Mouse (Mus musculus) left cerebral cortex, postnatal 4 days (tissue): ENCODE results near the gene Zfp644. TPM values are rescaled to one million over a fixed set of nuclear protein-coding genes. Genes with fewer than 3 reads are reported as not detected.
A peak's percentile ranks its signal among the peaks of the same experiment; 100 is the strongest.
"Not testable (repeated sequence)": the region's sequence is repeated elsewhere in the genome, so short reads cannot be mapped to it uniquely, and the experiment has no call there.

Source experiments
- DNase-seq: peaks from one replicate; pipeline ENCODE4 v3.0.0-alpha.2; 2022
- intact Hi-C: fragments of 180-260 bp; cut with DNase I; formaldehyde crosslinking; loops from one replicate; pipeline ENCODE4 v1.15.1; 2025
- total RNA-seq, 2 experiments: library from RNA; stranded (reverse); gene quantifications; 2 replicates each; pipeline ENCODE4 v1.2.3; 2021

Gene Zfp644
- 100 to 1,000 TPM; 106 to 109 TPM for total RNA-seq

GRCm38 (mm10) chr5:106696396-106697337 is at the start of gene Zfp644:
Gene Zfp644 (minus strand): TSS chr5:106697287.
- DNase-seq = peak; percentile 93
- intact Hi-C loops = no loop called here

GRCm38 (mm10) chr5:106739716-106740115 is 42.6 kb upstream of the Zfp644 start:
- intact Hi-C loops = no loop called here
- no peak for DNase-seq

GRCm38 (mm10) chr5:106723487-106723886 is 26.4 kb upstream of the Zfp644 start:
- no peak for DNase-seq
- intact Hi-C loops = no loop called here

GRCm38 (mm10) chr5:106722771-106723170 is 25.7 kb upstream of the Zfp644 start:
- no peak for DNase-seq
- intact Hi-C loops = no loop called here

DNA sequence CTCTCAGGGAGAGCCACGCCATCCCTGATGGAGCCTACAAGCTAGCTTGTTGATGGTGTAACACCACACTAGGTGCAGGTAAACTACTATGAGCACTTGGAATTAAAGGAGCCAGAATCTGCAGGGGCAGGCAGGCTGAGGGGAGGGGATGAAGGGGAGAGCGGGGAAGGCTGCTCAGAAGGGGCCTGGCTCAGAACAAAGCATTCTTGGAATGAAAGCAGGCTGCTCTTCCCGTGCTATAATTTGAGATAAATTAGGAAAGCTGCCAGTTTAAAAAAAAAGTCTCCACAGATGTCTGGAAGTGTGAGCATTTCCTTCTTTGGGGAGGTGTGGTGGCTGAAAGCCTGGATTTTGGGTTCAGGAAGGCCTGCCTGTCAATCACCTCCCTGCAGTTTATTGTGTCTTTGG is 14.8 kb upstream of the Zfp644 start:
- DNase-seq = no peak
- intact Hi-C loops = no loop called here

- no peak for DNase-seq
- intact Hi-C loops = no loop called here
Observed at GRCm38 (mm10) chr5:106711220-106711726, 14.2 kb upstream of the Zfp644 start.

GRCm38 (mm10) chr5:106710611-106711010 is 13.5 kb upstream of the Zfp644 start:
- DNase-seq = no peak
- intact Hi-C loops = no loop called here

DNA sequence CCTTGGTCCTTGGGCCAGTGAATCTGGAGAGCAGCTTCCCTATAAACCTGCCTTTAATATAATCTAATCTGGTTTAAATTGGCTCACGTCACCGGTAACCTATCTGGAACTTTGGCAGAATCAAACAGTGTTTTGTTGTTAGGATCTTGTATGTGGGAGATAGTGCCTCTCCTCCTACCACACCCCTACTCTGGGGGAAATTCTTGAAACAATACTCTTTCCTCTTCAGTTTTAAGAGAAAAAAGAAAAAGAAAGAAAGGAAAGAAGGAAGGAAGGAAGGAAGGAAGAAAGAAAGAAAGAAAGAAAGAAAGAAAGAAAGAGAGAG is 13.0 kb upstream of the Zfp644 start:
- no peak for DNase-seq
- intact Hi-C loops = no loop called here

- intact Hi-C loops = no loop called here
- DNase-seq = no peak
Observed at GRCm38 (mm10) chr5:106709388-106710084, 12.4 kb upstream of the Zfp644 start.

- intact Hi-C loops = no loop called here
- no peak for DNase-seq
Observed at GRCm38 (mm10) chr5:106706363-106706762, 9.3 kb upstream of the Zfp644 start.

GRCm38 (mm10) chr5:106705162-106705561 is 8.1 kb upstream of the Zfp644 start:
- DNase-seq = no peak
- intact Hi-C loops = no loop called here

DNA sequence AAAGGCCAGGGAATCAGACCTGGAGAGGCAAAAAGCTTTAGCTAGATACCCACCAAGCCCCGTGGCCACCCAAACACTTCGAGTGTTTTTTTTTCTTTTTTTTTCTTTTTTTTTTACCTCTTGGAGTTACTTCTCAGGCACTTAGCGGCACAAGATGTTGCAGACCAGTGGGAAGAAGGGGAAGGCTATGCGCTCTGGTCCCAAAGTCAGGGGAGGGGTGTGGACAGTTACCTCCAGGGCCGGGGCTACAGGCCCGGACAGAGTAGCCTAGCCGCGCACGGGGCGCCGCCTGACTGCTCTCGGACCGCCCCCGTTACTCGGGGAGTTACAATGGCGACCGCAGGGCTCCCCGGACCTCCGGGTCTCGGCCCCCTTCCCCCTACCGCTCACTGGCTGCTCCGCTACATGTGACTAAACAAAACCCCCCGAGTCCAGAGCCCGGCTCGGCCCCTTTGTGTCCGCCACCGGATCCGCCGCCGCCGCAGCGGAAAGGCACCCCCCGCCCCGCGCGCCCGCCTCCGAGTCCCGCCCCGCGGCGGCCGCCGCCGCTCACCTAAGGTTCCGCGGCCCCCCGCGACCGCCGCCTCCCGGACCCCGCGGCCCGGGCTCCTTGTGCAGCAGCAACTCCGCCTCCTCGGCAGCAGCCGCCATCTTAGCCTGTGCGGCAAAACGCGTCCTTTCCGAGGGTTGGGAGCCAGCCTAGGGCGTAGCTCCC is 1.2 kb downstream of the Zfp644 start:
- intact Hi-C loops = no loop called here
- peak; percentile 84 for DNase-seq

- no peak for DNase-seq
- intact Hi-C loops = no loop called here
Observed at GRCm38 (mm10) chr5:106695141-106695540, 1.9 kb downstream of the Zfp644 start.

- no peak for DNase-seq
- intact Hi-C loops = no loop called here
Observed at GRCm38 (mm10) chr5:106694683-106695082, 2.4 kb downstream of the Zfp644 start.

- intact Hi-C loops = no loop called here
Observed at GRCm38 (mm10) chr5:106693034-106693433, 4.1 kb downstream of the Zfp644 start.

GRCm38 (mm10) chr5:106680636-106681458 is 16.2 kb downstream of the Zfp644 start:
- no peak for DNase-seq

More at GRCm38 (mm10) chr5:106693034-106693433, 4.1 kb downstream of the Zfp644 start:
- DNase-seq = no peak

GRCm38 (mm10) chr5:106679659-106680058 is 17.4 kb downstream of the Zfp644 start:
- intact Hi-C loops = no loop called here
- no peak for DNase-seq

More at GRCm38 (mm10) chr5:106680636-106681458, 16.2 kb downstream of the Zfp644 start:
- intact Hi-C loops = no loop called here

- intact Hi-C loops, DNase-seq: not testable (repeated sequence)
Observed at GRCm38 (mm10) chr5:106678823-106679222, 18.3 kb downstream of the Zfp644 start.

DNA sequence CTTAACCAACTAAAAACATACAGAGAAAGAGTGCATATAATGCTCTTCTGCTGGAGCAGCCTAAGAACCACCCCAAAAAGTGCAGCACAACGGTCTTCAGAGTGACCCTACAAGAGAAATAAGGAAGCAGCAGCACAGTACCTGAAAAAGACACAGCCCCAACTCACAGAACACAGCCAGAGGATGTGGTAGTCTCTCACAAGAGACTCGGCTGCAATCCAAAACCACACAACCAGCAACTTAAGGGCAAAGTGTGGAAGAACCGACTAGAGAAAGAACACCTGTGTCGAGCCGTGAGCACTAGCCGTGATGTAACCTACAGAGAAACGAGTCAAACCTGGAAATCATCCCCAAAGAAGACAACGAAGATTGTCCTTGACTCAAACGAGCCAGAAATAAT is 20.3 kb downstream of the Zfp644 start:
- no peak for DNase-seq
- intact Hi-C loops = no loop called here

- intact Hi-C loops = no loop called here
Observed at GRCm38 (mm10) chr5:106672597-106672996, 24.5 kb downstream of the Zfp644 start.

More at GRCm38 (mm10) chr5:106672597-106672996, 24.5 kb downstream of the Zfp644 start:
- DNase-seq = no peak
